Mouse (Mus musculus) brown adipose tissue, adult 24 weeks (tissue): ENCODE data around the gene Tpm1. TPM values are rescaled to one million over a fixed set of nuclear protein-coding genes. Genes with fewer than 3 reads are reported as not detected.
A peak's percentile ranks its signal among the peaks of the same experiment; 100 is the strongest.

ENCODE experiments used
- H3K27ac ChIP-seq: fragments of 200-500 bp; replicated peaks from 2 replicates; pipeline ENCODE4 v1.5.1; 2012; ENCODE audit warnings: low read depth, mild to moderate bottlenecking, low read length
- H3K4me1 ChIP-seq: fragments of 200-500 bp; 2 replicates; pipeline ENCODE4 v1.6.1; 2012; ENCODE audit warnings: low read length, mixed read lengths; ENCODE audit not compliant: control insufficient read depth, insufficient read depth, insufficient read length
- H3K4me3 ChIP-seq: fragments of 200-500 bp; 2 replicates; pipeline ENCODE4 v1.5.1; 2012; ENCODE audit warnings: low read depth, mild to moderate bottlenecking, low read length, moderate library complexity; ENCODE audit not compliant: insufficient read depth
- polyA plus RNA-seq: library from polyadenylated mRNA; stranded (reverse); fragments of >200 nt; gene quantifications from 2 replicates; pipeline ENCODE4 v1.2.4, GENCODE M21; 2012; ENCODE audit not compliant: missing spikeins, insufficient read depth, insufficient read length

Gene Tpm1
- polyA plus RNA-seq, 1 experiment: 270 TPM

GRCm38 (mm10) chr9:66991021-66991749 is 58.0 kb downstream of the Tpm1 start:
- Histone ChIP-seq H3K4me3 (no peak overlapping the region), H3K27ac (no peak overlapping the region), H3K4me1 (peaks cover 2% of the 10 kb centered on the region)

GRCm38 (mm10) chr9:66990046-66990445 is 59.2 kb downstream of the Tpm1 start:
- Histone ChIP-seq H3K4me3 (no peak overlapping the region), H3K27ac (no peak overlapping the region), H3K4me1 (peaks cover 2% of the 10 kb centered on the region)

- Histone ChIP-seq H3K4me1 (peaks cover 2% of the 10 kb centered on the region), H3K27ac (no peak overlapping the region), H3K4me3 (no peak overlapping the region)
Measured at GRCm38 (mm10) chr9:66989581-66989980, 59.6 kb downstream of the Tpm1 start.

GRCm38 (mm10) chr9:66988888-66989414 is 60.3 kb downstream of the Tpm1 start:
- Histone ChIP-seq H3K27ac (no peak overlapping the region), H3K4me1 (peaks cover 2% of the 10 kb centered on the region)

GRCm38 (mm10) chr9:66988198-66988887 is 60.9 kb downstream of the Tpm1 start:
- Histone ChIP-seq H3K4me1 (peaks cover 2% of the 10 kb centered on the region), H3K27ac (no peak overlapping the region), H3K4me3 (no peak overlapping the region)

More at GRCm38 (mm10) chr9:66988888-66989414, 60.3 kb downstream of the Tpm1 start:
- no peak overlapping the region for H3K4me3 ChIP-seq

GRCm38 (mm10) chr9:66985377-66985776 is 63.8 kb downstream of the Tpm1 start:
- H3K27ac ChIP-seq: no peak overlapping the region
- H3K4me1 ChIP-seq: peaks cover 2% of the 10 kb centered on the region
- no peak overlapping the region for H3K4me3 ChIP-seq

- Histone ChIP-seq H3K4me1 (no peaks in the 10 kb centered on the region), H3K27ac (no peak overlapping the region), H3K4me3 (no peak overlapping the region)
Measured at GRCm38 (mm10) chr9:66982085-66982484, 67.1 kb downstream of the Tpm1 start.

GRCm38 (mm10) chr9:66980458-66980857 is 68.7 kb downstream of the Tpm1 start:
- no peak overlapping the region for H3K4me3 ChIP-seq
- no peak overlapping the region for H3K27ac ChIP-seq
- no peaks in the 10 kb centered on the region for H3K4me1 ChIP-seq

GRCm38 (mm10) chr9:66978468-66978867 is 70.7 kb downstream of the Tpm1 start:
- H3K4me3 ChIP-seq: no peak overlapping the region
- H3K27ac ChIP-seq: no peak overlapping the region
- H3K4me1 ChIP-seq: no peaks in the 10 kb centered on the region

GRCm38 (mm10) chr9:66977982-66978381 is 71.2 kb downstream of the Tpm1 start:
- Histone ChIP-seq H3K4me1 (no peaks in the 10 kb centered on the region), H3K4me3 (no peak overlapping the region), H3K27ac (no peak overlapping the region)

GRCm38 (mm10) chr9:66977121-66977520 is 72.1 kb downstream of the Tpm1 start:
- Histone ChIP-seq H3K27ac (no peak overlapping the region), H3K4me3 (no peak overlapping the region), H3K4me1 (no peaks in the 10 kb centered on the region)

- Histone ChIP-seq H3K4me3 (peak within 1 kb of the TSS; percentile 94), H3K4me1 (no peaks in the 10 kb centered on the region), H3K27ac (peak within 1 kb of the TSS; percentile 55)
Measured at GRCm38 (mm10) chr9:66975239-66975645, 74.0 kb downstream of the Tpm1 start, which contains the start of gene Lactb. Lactb (minus strand) TSS chr9:66975484.

GRCm38 (mm10) chr9:66974721-66975225 is 74.4 kb downstream of the Tpm1 start:
- Histone ChIP-seq H3K27ac (peak overlapping the region; percentile 55), H3K4me1 (no peaks in the 10 kb centered on the region), H3K4me3 (peak overlapping the region; percentile 94)
